Comparison of ENCODE assay signal across 13 mouse cellular contexts in the genomic region with DNA sequence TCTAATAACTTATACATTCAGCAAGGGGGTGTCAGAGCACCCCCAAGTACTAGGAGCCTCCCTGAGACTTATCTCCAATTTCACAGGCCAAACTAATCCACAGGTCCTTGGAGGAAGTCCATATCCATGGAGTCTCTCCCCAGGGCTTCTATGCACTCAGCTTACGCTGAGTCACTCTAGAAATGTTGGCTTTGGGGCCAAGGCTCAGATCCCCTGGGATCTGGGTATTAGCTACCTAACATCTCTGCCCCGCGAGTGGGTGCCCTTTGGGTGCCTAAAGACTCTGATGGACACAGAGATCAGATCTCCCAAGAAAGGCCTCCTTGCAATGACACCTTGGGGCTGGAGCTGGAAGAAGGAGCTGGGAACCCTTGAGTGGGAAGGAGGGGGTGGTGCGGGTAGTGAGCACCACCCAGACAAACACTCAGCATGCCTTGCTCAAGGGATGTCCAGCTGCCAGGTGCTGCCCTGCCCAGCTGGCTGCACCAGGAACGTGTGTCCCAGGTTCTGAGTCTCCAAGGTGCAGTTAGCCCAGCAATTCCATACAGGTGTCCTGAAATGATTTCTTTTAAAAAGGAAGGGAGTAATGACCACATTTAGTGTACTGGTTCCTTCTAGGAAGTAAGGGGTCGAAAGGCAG. TPM values are rescaled to one million over a fixed set of nuclear protein-coding genes. Genes with fewer than 3 reads are reported as not detected.
DNase-seq lines count a peak whose midpoint lies in the region.
"Had no signal": no experiment of that assay in that cellular context is flagged by ENCODE, and none has a peak within 500 bp of the region (broad histone marks: within the 10 kb centered on the region; RNA-seq: fewer than 3 reads in every experiment).

No protein-coding gene starts in this region.

- DNase-seq in heart, postnatal 4 days: peak; percentile 3
- DNase-seq in heart, postnatal 10 days: no peak
- DNase-seq in 3134 (ENCODE audit: extremely low read depth, insufficient read length, low spot score): peak; percentile 65
- peak; percentile 69 for DNase-seq in NIH3T3 (ENCODE audit: low read depth)
- peak; percentile 76 for DNase-seq in lung, postnatal 25 days (ENCODE audit: low spot score)
- DNase-seq in layer of hippocampus, adult 9-10 months (ENCODE audit: low spot score): no peak
- DNase-seq in urinary bladder, postnatal 36 days (ENCODE audit: low spot score in 2 of 2): no peak
- DNase-seq: cerebellum, adult 9-11 months; gastrocnemius, postnatal 25 days; kidney, adult 2 months; kidney, postnatal 14 days; left cerebral cortex, postnatal 4 days; liver, postnatal 0 days had no signal

- intact Hi-C loops in heart, postnatal 10 days (cut with DNase I): loop anchor here (5.0 kb wide), 1 partner anchor 40 kb away; no protein-coding TSS in a partner anchor

RNA-seq across cellular contexts. Expression of gene Zmiz1, which starts 11.7 kb away (rescaled TPM):
- 10 to 100 TPM; 67.0 to 78.5 TPM for total RNA-seq in heart, postnatal 4 days (2021)
- total RNA-seq in heart, postnatal 10 days (2021): 10 to 100 TPM; 70.9 to 72.0 TPM

Comparison
In these comparisons a context has a peak if more than half of its experiments do, and no peak if none do; other contexts are left out.
1. DNase-seq: peak in heart, postnatal 4 days (single experiment), 3134 (single experiment), NIH3T3 (single experiment) and lung, postnatal 25 days (single experiment); none in heart, postnatal 10 days (0 of 2), layer of hippocampus, adult 9-10 months (single experiment) and urinary bladder, postnatal 36 days (0 of 2).